Mouse (Mus musculus): Measurements from ENCODE around the gene Tsc2. TPM values are rescaled to one million over a fixed set of nuclear protein-coding genes. Genes with fewer than 3 reads are reported as not detected.

Gene Tsc2
- polyA plus RNA-seq, 1 experiment from 2014 or later = 68.8 TPM

DNA sequence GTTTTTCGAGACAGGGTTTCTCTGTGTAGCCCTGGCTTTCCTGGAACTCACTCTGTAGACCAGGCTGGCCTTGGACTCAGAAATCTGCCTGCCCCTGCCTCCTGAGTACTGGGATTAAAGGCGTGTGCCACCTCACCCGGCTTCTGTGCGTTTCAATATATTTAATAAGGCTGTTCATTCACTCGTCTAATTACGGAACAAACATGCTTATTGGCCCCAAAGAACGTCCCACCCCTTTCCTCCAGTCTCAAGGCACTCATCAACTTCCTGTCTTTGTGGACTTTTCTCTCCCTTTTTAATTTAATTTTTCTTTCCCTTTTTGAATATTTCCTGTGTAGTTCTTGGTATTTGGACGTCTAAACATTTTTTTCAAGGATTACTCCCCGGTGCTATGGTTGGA is 84.0 kb downstream of the Tsc2 start:
- no peaks in the 10 kb centered on the region for H3K9me3 ChIP-seq (replicated peaks)
- peak overlapping the region; percentile 78 for H3K27ac ChIP-seq (replicated peaks)
- peak overlapping the region; percentile 92 for H3K4me3 ChIP-seq (replicated peaks)
- H3K27me3 ChIP-seq (replicated peaks) = no peaks in the 10 kb centered on the region; the same call in 1 of the 2 replicates
- no peak for ATAC-seq (ENCODE audit: low FRiP score)
- no peaks in the 10 kb centered on the region for H3K36me3 ChIP-seq
- peak overlapping the region; percentile 86 for H3K4me2 ChIP-seq
- WGBS = 37% methylated on average over 9 of the region's 9 CpGs
- peaks cover 41% of the 10 kb centered on the region for H3K4me1 ChIP-seq
- H3K9ac ChIP-seq (replicated peaks) = peak overlapping the region; percentile 45; the same call in 1 of the 2 replicates

DNA sequence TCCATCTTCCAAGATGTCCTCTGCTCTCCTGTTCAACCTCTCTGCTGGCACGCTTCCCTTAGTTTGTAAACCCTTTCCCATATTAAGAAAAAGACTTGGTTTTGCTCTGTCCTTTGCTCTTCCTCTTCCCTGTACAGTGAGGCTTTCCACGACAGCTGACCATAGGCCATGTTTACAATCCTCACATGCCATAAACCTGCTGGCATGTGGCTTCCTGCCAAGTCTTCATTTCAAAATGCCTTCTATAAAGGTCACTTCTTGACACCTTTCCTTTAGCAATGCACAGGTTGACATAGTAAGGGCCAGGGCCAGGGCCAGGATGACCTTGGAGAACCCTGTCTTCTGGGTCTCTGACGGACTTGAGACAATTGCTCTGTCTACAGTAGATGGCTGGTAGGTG is 86.2 kb downstream of the Tsc2 start:
- Histone ChIP-seq H3K27ac (replicated peaks) (no peak overlapping the region), H3K4me3 (replicated peaks) (no peak overlapping the region), H3K4me1 (peaks cover 22% of the 10 kb centered on the region), H3K9ac (replicated peaks) (no peak overlapping the region), H3K36me3 (no peaks in the 10 kb centered on the region), H3K4me2 (no peak overlapping the region), H3K27me3 (replicated peaks) (no peaks in the 10 kb centered on the region; the same call in 1 of the 2 replicates), H3K9me3 (replicated peaks) (no peaks in the 10 kb centered on the region)
- 79% methylated on average over 3 of the region's 3 CpGs for WGBS
- no peak for ATAC-seq (ENCODE audit: low FRiP score)

Small RNA genes within 50 kb of the gene (microRNA-seq; reads per million reads assigned to microRNA genes)
- gene Gm24589 = not detected

Other genes with a start within 250 kb of the Tsc2 start
- gene Rnps1, start 218.1 kb downstream of the Tsc2 start, polyA plus RNA-seq (2015; fragmentation: Nextera tagmentation; extraction: Ambion mirVana) = 289 and 293 TPM in 2 replicates
- gene Eci1, start 206.0 kb downstream of the Tsc2 start, polyA plus RNA-seq (2015; fragmentation: Nextera tagmentation; extraction: Ambion mirVana) = 51.5 and 58.8 TPM in 2 replicates
- gene Dnase1l2, start 189.5 kb downstream of the Tsc2 start, polyA plus RNA-seq (2015; fragmentation: Nextera tagmentation; extraction: Ambion mirVana) = 5.4 and 8.7 TPM in 2 replicates
- 46.3 and 49.5 TPM in 2 replicates for gene E4f1, start 162.3 kb downstream of the Tsc2 start, polyA plus RNA-seq (2015; fragmentation: Nextera tagmentation; extraction: Ambion mirVana)
- gene Pgp, start 162.2 kb downstream of the Tsc2 start, polyA plus RNA-seq (2015; fragmentation: Nextera tagmentation; extraction: Ambion mirVana) = 76.1 and 79.7 TPM in 2 replicates
- gene Bricd5, start 158.7 kb downstream of the Tsc2 start, polyA plus RNA-seq (2015; fragmentation: Nextera tagmentation; extraction: Ambion mirVana) = 0.73 TPM in 1 of 2 replicates, not detected in the other
- gene Mlst8, start 153.6 kb downstream of the Tsc2 start, polyA plus RNA-seq (2015; fragmentation: Nextera tagmentation; extraction: Ambion mirVana) = 29.5 and 33.1 TPM in 2 replicates
- gene Caskin1, start 144.0 kb downstream of the Tsc2 start, polyA plus RNA-seq (2015; fragmentation: Nextera tagmentation; extraction: Ambion mirVana) = 42.7 and 53.4 TPM in 2 replicates
- gene Traf7, start 104.7 kb downstream of the Tsc2 start, polyA plus RNA-seq (2015; fragmentation: Nextera tagmentation; extraction: Ambion mirVana) = 83.2 and 89.4 TPM in 2 replicates
- 6.1 and 9.1 TPM in 2 replicates for gene Rab26, start 98.4 kb downstream of the Tsc2 start, polyA plus RNA-seq (2015; fragmentation: Nextera tagmentation; extraction: Ambion mirVana)
- gene Pkd1, start 82.8 kb downstream of the Tsc2 start, polyA plus RNA-seq (2015; fragmentation: Nextera tagmentation; extraction: Ambion mirVana) = 31.2 and 31.7 TPM in 2 replicates
- gene Nthl1, start 50 bp upstream of the Tsc2 start, polyA plus RNA-seq (2015; fragmentation: Nextera tagmentation; extraction: Ambion mirVana) = 8.3 and 10.0 TPM in 2 replicates
- 60.2 and 65.7 TPM in 2 replicates for gene Slc9a3r2, start 17.7 kb upstream of the Tsc2 start, polyA plus RNA-seq (2015; fragmentation: Nextera tagmentation; extraction: Ambion mirVana)
- 0.42 and 0.51 TPM in 2 replicates for gene Npw, start 25.8 kb upstream of the Tsc2 start, polyA plus RNA-seq (2015; fragmentation: Nextera tagmentation; extraction: Ambion mirVana)
- 19.2 and 20.5 TPM in 2 replicates for gene Zfp598, start 37.1 kb upstream of the Tsc2 start, polyA plus RNA-seq (2015; fragmentation: Nextera tagmentation; extraction: Ambion mirVana)
- 214 and 242 TPM in 2 replicates for gene Syngr3, start 57.3 kb upstream of the Tsc2 start, polyA plus RNA-seq (2015; fragmentation: Nextera tagmentation; extraction: Ambion mirVana)
- gene Gfer, start 63.5 kb upstream of the Tsc2 start, polyA plus RNA-seq (2015; fragmentation: Nextera tagmentation; extraction: Ambion mirVana) = 36.5 and 37.9 TPM in 2 replicates
- 1.9 and 3.9 TPM in 2 replicates for gene Noxo1, start 63.6 kb upstream of the Tsc2 start, polyA plus RNA-seq (2015; fragmentation: Nextera tagmentation; extraction: Ambion mirVana)
- gene Tbl3, start 75.0 kb upstream of the Tsc2 start, polyA plus RNA-seq (2015; fragmentation: Nextera tagmentation; extraction: Ambion mirVana) = 55.6 and 66.5 TPM in 2 replicates
- 0.15 TPM in 1 of 2 replicates, not detected in the other for gene Rnf151, start 85.4 kb upstream of the Tsc2 start, polyA plus RNA-seq (2015; fragmentation: Nextera tagmentation; extraction: Ambion mirVana)
- 729 and 914 TPM in 2 replicates for gene Rps2, start 85.5 kb upstream of the Tsc2 start, polyA plus RNA-seq (2015; fragmentation: Nextera tagmentation; extraction: Ambion mirVana)
- 302 and 304 TPM in 2 replicates for gene Ndufb10, start 91.8 kb upstream of the Tsc2 start, polyA plus RNA-seq (2015; fragmentation: Nextera tagmentation; extraction: Ambion mirVana)
- gene Rpl3l, start 95.2 kb upstream of the Tsc2 start, polyA plus RNA-seq (2015; fragmentation: Nextera tagmentation; extraction: Ambion mirVana) = 0.10 and 0.19 TPM in 2 replicates
- 23.2 and 24.4 TPM in 2 replicates for gene Msrb1, start 104.0 kb upstream of the Tsc2 start, polyA plus RNA-seq (2015; fragmentation: Nextera tagmentation; extraction: Ambion mirVana)
- 0.37 and 0.38 TPM in 2 replicates for gene Hs3st6, start 120.4 kb upstream of the Tsc2 start, polyA plus RNA-seq (2015; fragmentation: Nextera tagmentation; extraction: Ambion mirVana)
- gene Meiob, start 171.7 kb upstream of the Tsc2 start, polyA plus RNA-seq (2015; fragmentation: Nextera tagmentation; extraction: Ambion mirVana) = not detected in 2 replicates
- gene Hagh, start 207.5 kb upstream of the Tsc2 start, polyA plus RNA-seq (2015; fragmentation: Nextera tagmentation; extraction: Ambion mirVana) = 74.7 and 78.9 TPM in 2 replicates
- 26.0 and 26.4 TPM in 2 replicates for gene Fahd1, start 217.7 kb upstream of the Tsc2 start, polyA plus RNA-seq (2015; fragmentation: Nextera tagmentation; extraction: Ambion mirVana)
- 0.06 and 0.78 TPM in 2 replicates for gene Igfals, start 233.4 kb upstream of the Tsc2 start, polyA plus RNA-seq (2015; fragmentation: Nextera tagmentation; extraction: Ambion mirVana)